Mouse (Mus musculus) kidney, embryonic 14.5 days (tissue): Measurements from ENCODE around the gene Srp9. TPM values are rescaled to one million over a fixed set of nuclear protein-coding genes. Genes with fewer than 3 reads are reported as not detected.
A peak's percentile ranks its signal among the peaks of the same experiment; 100 is the strongest.

Source experiments
- ATAC-seq: fragments of 200-750 bp; cut with Nextera tagmentation; 2 replicates; pipeline ENCODE4 v1.8.0; 2017; ENCODE audit warnings: moderate number of reproducible peaks, mild to moderate bottlenecking, moderate TSS enrichment, moderate library complexity; ENCODE audit not compliant: low FRiP score, low TSS enrichment
- H3K27ac ChIP-seq: fragments of 300-500 bp; sonication (generic); 2 replicates; pipeline ENCODE4 v1.5.1; 2014; ENCODE audit warnings: low read depth, mild to moderate bottlenecking, low read length, moderate library complexity, mixed read lengths
- H3K27me3 ChIP-seq: fragments of 300-500 bp; sonication (generic); 2 replicates; pipeline ENCODE4 v1.6.1; 2014; ENCODE audit warnings: mild to moderate bottlenecking, low read length; ENCODE audit not compliant: control insufficient read depth, insufficient read depth
- H3K36me3 ChIP-seq: fragments of 300-500 bp; sonication (generic); 2 replicates; pipeline ENCODE4 v1.6.1; 2014; ENCODE audit warnings: low read length, mixed read lengths; ENCODE audit not compliant: control insufficient read depth, insufficient read depth
- H3K4me1 ChIP-seq: fragments of 300-500 bp; sonication (generic); 2 replicates; pipeline ENCODE4 v1.6.1; 2014; ENCODE audit warnings: low read length, mixed read lengths; ENCODE audit not compliant: control insufficient read depth, insufficient read depth
- H3K4me2 ChIP-seq: fragments of 300-500 bp; sonication (generic); replicated peaks from 2 replicates; pipeline ENCODE4 v1.6.1; 2014; ENCODE audit warnings: low read depth, mild to moderate bottlenecking, low read length
- H3K4me3 ChIP-seq: fragments of 300-500 bp; sonication (generic); 2 replicates; pipeline ENCODE4 v1.5.1; 2014; ENCODE audit warnings: mild to moderate bottlenecking, low read length
- H3K9ac ChIP-seq: fragments of 300-500 bp; sonication (generic); 2 replicates; pipeline ENCODE4 v1.6.1; 2014; ENCODE audit warnings: low read depth, mild to moderate bottlenecking, low read length, moderate library complexity
- H3K9me3 ChIP-seq: fragments of 300-500 bp; sonication (generic); 2 replicates; pipeline ENCODE4 v1.6.1; 2016; ENCODE audit warnings: low read length; ENCODE audit not compliant: control insufficient read depth
- WGBS: fragments of 180-500 bp; shearing (Covaris S2); extraction: QIAGEN DNeasy Blood & Tissue Kit; methylation state at CpG from one replicate; pipeline ENCODE4 v1.1.7; 2014; 5-methylcytosine and 5-hydroxymethylcytosine counted together
- polyA plus RNA-seq: library from polyadenylated mRNA; unstranded; fragments of >200 nt; fragmentation: Nextera tagmentation; extraction: Ambion mirVana; gene quantifications from 2 replicates; pipeline ENCODE4 v1.2.1, GENCODE M21; 2014

The Srp9 gene
- polyA plus RNA-seq, 1 experiment from 2014 or later = 155 TPM

- Histone ChIP-seq H3K4me3 (no peak overlapping the region), H3K4me1 (peaks cover 6% of the 10 kb centered on the region; the same call in 1 of the 2 replicates), H3K4me2 (no peak overlapping the region), H3K27ac (no peak overlapping the region), H3K27me3 (no peaks in the 10 kb centered on the region), H3K9ac (no peak overlapping the region), H3K36me3 (no peaks in the 10 kb centered on the region), H3K9me3 (no peaks in the 10 kb centered on the region)
- WGBS = 78% methylated on average over 14 of the region's 14 CpGs
- ATAC-seq = no peak
Measured at GRCm38 (mm10) chr1:182111386-182112317, 12.9 kb upstream of the Srp9 start.

- peaks cover 6% of the 10 kb centered on the region; the same call in 1 of the 2 replicates for H3K4me1 ChIP-seq
Measured at GRCm38 (mm10) chr1:182112385-182112784, 12.2 kb upstream of the Srp9 start.

GRCm38 (mm10) chr1:182113131-182113530 is 11.4 kb upstream of the Srp9 start:
- H3K4me1 ChIP-seq = peaks cover 6% of the 10 kb centered on the region; the same call in 1 of the 2 replicates
- no peaks in the 10 kb centered on the region for H3K36me3 ChIP-seq
- no peak overlapping the region for H3K27ac ChIP-seq
- H3K4me2 ChIP-seq = no peak overlapping the region
- no peak for ATAC-seq
- no peaks in the 10 kb centered on the region for H3K27me3 ChIP-seq
- H3K4me3 ChIP-seq = no peak overlapping the region
- WGBS = 86% methylated on average over 11 of the region's 11 CpGs
- H3K9ac ChIP-seq = no peak overlapping the region
- H3K9me3 ChIP-seq = no peaks in the 10 kb centered on the region

More at GRCm38 (mm10) chr1:182112385-182112784, 12.2 kb upstream of the Srp9 start:
- no peaks in the 10 kb centered on the region for H3K27me3 ChIP-seq
- no peak for ATAC-seq
- no peaks in the 10 kb centered on the region for H3K9me3 ChIP-seq
- no peak overlapping the region for H3K4me2 ChIP-seq
- 93% methylated on average over 15 of the region's 15 CpGs for WGBS
- H3K27ac ChIP-seq = no peak overlapping the region
- no peak overlapping the region for H3K9ac ChIP-seq
- no peak overlapping the region for H3K4me3 ChIP-seq
- no peaks in the 10 kb centered on the region for H3K36me3 ChIP-seq

DNA sequence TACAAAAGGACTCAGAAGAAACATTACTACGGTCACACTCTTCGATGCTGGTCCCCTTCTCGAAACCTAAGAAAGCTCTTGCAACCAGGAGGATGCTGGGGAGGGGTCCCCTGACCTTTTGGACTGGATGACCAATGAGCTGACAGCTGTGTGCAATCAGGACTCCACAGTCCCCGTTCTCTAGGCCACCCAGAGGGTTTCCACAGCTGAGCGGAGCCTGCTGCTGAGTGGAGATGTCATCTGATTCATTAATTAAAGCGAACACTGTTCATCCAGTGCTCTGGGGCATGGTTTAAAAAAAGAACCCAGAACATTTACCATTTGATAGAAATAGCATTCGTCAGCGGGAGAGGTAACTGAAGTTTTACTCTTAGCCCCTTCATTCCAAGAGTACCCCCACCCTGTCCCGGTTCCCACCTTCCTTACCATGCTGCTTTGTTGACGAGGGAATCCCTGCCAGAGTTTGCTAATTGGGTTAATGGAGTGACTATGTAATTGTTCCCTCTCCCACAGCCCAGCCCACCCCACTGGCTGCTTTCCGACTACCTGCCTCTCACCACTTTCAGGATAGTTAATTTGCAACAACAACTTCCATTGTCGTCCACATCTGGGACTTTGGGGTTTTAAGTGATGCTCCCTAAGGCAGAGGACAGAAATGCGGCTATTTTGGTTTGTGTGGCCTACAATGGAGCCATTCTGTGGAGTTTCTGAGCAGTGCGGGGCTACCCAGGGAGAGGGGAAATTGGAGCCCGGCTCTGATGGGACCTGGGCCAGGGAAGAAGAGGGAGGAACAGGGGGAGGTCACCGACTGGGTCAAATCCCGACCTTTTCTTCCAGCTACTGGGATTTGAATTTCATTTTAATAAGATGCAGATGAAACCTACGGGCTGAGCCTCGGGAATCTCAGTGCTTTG is 10.7 kb upstream of the Srp9 start:
- no peak overlapping the region for H3K27ac ChIP-seq
- peak; percentile 59; the same call in 1 of the 2 replicates for ATAC-seq
- WGBS = 22% methylated on average over 19 of the region's 19 CpGs

GRCm38 (mm10) chr1:182115197-182115596 is 9.3 kb upstream of the Srp9 start:
- Histone ChIP-seq H3K4me1 (peaks cover 6% of the 10 kb centered on the region; the same call in 1 of the 2 replicates), H3K27me3 (no peaks in the 10 kb centered on the region), H3K4me2 (no peak overlapping the region), H3K36me3 (no peaks in the 10 kb centered on the region), H3K9ac (no peak overlapping the region), H3K27ac (no peak overlapping the region), H3K4me3 (no peak overlapping the region), H3K9me3 (no peaks in the 10 kb centered on the region)
- 0 out of 2 replicates have a peak, but pooled peaks have one; percentile 54 for ATAC-seq
- WGBS = 24% methylated on average over 5 of the region's 5 CpGs

More for the DNA sequence above, 10.7 kb upstream of the Srp9 start:
- H3K9me3 ChIP-seq = no peaks in the 10 kb centered on the region
- H3K27me3 ChIP-seq = no peaks in the 10 kb centered on the region
- H3K9ac ChIP-seq = no peak overlapping the region
- no peaks in the 10 kb centered on the region for H3K36me3 ChIP-seq
- H3K4me3 ChIP-seq = no peak overlapping the region
- H3K4me2 ChIP-seq = no peak overlapping the region
- peaks cover 6% of the 10 kb centered on the region; the same call in 1 of the 2 replicates for H3K4me1 ChIP-seq

GRCm38 (mm10) chr1:182115651-182116408 is 8.7 kb upstream of the Srp9 start:
- no peaks in the 10 kb centered on the region for H3K9me3 ChIP-seq
- H3K9ac ChIP-seq = no peak overlapping the region
- no peak overlapping the region for H3K27ac ChIP-seq
- H3K27me3 ChIP-seq = no peaks in the 10 kb centered on the region
- peak; percentile 77 for ATAC-seq
- H3K4me3 ChIP-seq = no peak overlapping the region
- peaks cover 6% of the 10 kb centered on the region; the same call in 1 of the 2 replicates for H3K4me1 ChIP-seq
- H3K36me3 ChIP-seq = no peaks in the 10 kb centered on the region
- WGBS = 59% methylated on average over 7 of the region's 7 CpGs
- no peak overlapping the region for H3K4me2 ChIP-seq

DNA sequence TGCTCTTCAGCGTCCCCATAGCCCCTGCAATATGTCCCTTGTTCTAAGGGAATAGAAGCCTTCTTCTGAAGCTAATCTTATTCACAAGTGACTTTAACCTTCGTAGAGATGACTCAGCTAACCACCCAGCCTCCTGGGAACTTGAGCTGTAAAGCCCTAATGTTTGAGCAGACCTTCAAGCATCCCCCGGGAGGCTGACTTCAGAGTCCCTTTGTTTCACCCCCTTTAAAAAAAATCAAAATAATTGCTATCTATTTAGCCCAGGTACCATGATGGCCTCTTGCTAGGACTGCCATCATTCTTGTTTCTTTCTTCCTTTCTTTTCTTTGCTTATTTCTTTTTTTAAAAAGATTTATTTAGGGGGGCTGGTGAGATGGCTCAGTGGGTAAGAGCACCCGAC is 2.1 kb upstream of the Srp9 start:
- Histone ChIP-seq H3K4me1 (peaks cover 10% of the 10 kb centered on the region), H3K9ac (no peak overlapping the region), H3K9me3 (no peaks in the 10 kb centered on the region), H3K27me3 (no peaks in the 10 kb centered on the region), H3K4me3 (no peak overlapping the region), H3K27ac (no peak overlapping the region), H3K36me3 (no peaks in the 10 kb centered on the region), H3K4me2 (no peak overlapping the region)
- 87% methylated on average over 4 of the region's 4 CpGs for WGBS
- no peak for ATAC-seq

DNA sequence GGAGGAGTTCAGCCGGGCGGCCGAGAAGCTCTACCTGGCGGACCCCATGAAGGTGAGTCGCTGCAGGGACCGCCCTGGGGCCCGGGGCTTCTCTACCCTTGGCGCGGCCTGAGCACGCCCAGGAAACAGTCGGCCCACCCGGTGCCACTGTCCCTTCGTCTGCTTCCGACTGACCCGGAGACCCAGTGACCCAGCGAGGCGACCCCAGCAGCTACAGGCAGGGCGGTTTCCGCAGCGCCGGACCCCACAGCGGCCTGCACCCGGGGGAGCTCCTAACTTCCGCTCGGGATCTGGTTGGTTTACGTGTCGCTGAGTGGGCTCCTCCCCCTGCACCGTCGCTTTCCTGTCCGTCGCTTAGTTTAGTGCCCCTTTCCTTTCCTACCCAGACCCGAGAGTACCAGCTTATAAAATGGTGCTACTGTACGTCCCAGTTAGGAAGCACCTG is 409 bp downstream of the Srp9 start:
- H3K4me3 ChIP-seq = peak overlapping the region; percentile 59

More for the DNA sequence above, 409 bp downstream of the Srp9 start:
- Histone ChIP-seq H3K27ac (peak overlapping the region; percentile 78), H3K9ac (peak overlapping the region; percentile 75), H3K4me1 (peaks cover 10% of the 10 kb centered on the region), H3K36me3 (peaks cover 7% of the 10 kb centered on the region; the same call in 1 of the 2 replicates), H3K9me3 (no peaks in the 10 kb centered on the region), H3K27me3 (no peaks in the 10 kb centered on the region), H3K4me2 (peak overlapping the region; percentile 64)
- under 1% methylated on average over 33 of the region's 33 CpGs for WGBS
- ATAC-seq = peak; percentile 96
